Mouse (Mus musculus): ENCODE measurements around the gene Naaladl1.

- TF ChIP-seq CTCF (IDR thresholded peaks at IDR 0.05; ENCODE audit: extremely low read depth, insufficient read depth, insufficient read length, insufficient replicate concordance) (no peak), POLR2A (IDR thresholded peaks at IDR 0.05; ENCODE audit: low read depth, low read length) (no peak)
Measured at GRCm38 (mm10) chr19:6121761-6122160, 16.2 kb downstream of the Naaladl1 start.

Data from spleen, adult 2 months (tissue).